9 mouse cellular contexts compared by ENCODE assay signal in genomic region chr7:79710130-79710607, GRCm38 (mm10). TPM values are rescaled to one million over a fixed set of nuclear protein-coding genes. Genes with fewer than 3 reads are reported as not detected.
DNase-seq lines count a peak whose midpoint lies in the region; ATAC-seq and TF ChIP-seq lines count a peak whose summit lies in the region.
"Had no signal": no experiment of that assay in that cellular context is flagged by ENCODE, and none has a peak within 500 bp of the region (broad histone marks: within the 10 kb centered on the region; RNA-seq: fewer than 3 reads in every experiment).

No protein-coding gene starts in this region.

- H3K9me3 ChIP-seq in hindbrain, postnatal 0 days (ENCODE audit: low read length) = no peaks in the 10 kb centered on the region
- H3K9me3 ChIP-seq in liver, embryonic 13.5 days (replicated peaks) = no peaks in the 10 kb centered on the region

- H3K9ac ChIP-seq in hindbrain, postnatal 0 days (replicated peaks; ENCODE audit: low read length) = peak overlapping the region; percentile 61
- peak overlapping the region; percentile 11; the same call in 1 of the 2 replicates for H3K9ac ChIP-seq in liver, embryonic 13.5 days

- peak; percentile 93 for ATAC-seq in hindbrain, postnatal 0 days
- no peak for ATAC-seq in liver, embryonic 13.5 days (ENCODE audit: low read depth)

- no peaks in the 10 kb centered on the region for H3K36me3 ChIP-seq in kidney, adult 2 months (ENCODE audit: control insufficient read depth, insufficient read depth, low read length)
- no peaks in the 10 kb centered on the region for H3K36me3 ChIP-seq in hindbrain, postnatal 0 days (ENCODE audit: insufficient read depth, low read length)
- no peaks in the 10 kb centered on the region for H3K36me3 ChIP-seq in liver, embryonic 13.5 days

- no peak for TF ChIP-seq CTCF in kidney, adult 2 months (conservative IDR thresholded peaks at IDR 0.05; ENCODE audit: insufficient read depth, insufficient read length, low read depth, low read length)
- 0 out of 2 replicates have a peak, but pooled peaks have one; percentile 4 for TF ChIP-seq CTCF in embryonic fibroblast, embryonic 13.5 days (IDR thresholded peaks at IDR 0.05; ENCODE audit: borderline replicate concordance, insufficient read depth, low read length)
- TF ChIP-seq CTCF in hindbrain, postnatal 0 days (IDR thresholded peaks at IDR 0.05; ENCODE audit: low read depth) = peak; percentile 24; the same call in 1 of the 2 replicates

- H3K27ac ChIP-seq in kidney, adult 2 months (ENCODE audit: insufficient read depth, low read depth, low read length) = no peak overlapping the region
- no peak overlapping the region for H3K27ac ChIP-seq in embryonic fibroblast, embryonic 13.5 days (ENCODE audit: insufficient read depth, low read length)
- H3K27ac ChIP-seq in hindbrain, postnatal 0 days = peak overlapping the region; percentile 59
- H3K27ac ChIP-seq in liver, embryonic 13.5 days = no peak overlapping the region
- H3K27ac ChIP-seq: macrophage had no signal

- 0 out of 2 replicates have a peak, but pooled peaks cover 3% of the 10 kb centered on the region for H3K4me1 ChIP-seq in kidney, adult 2 months (ENCODE audit: control insufficient read depth, insufficient read depth, low read length)
- no peaks in the 10 kb centered on the region; the same call in 1 of the 2 replicates for H3K4me1 ChIP-seq in embryonic fibroblast, embryonic 13.5 days (ENCODE audit: control insufficient read depth, insufficient read depth, low read length)
- no peaks in the 10 kb centered on the region for H3K4me1 ChIP-seq in hindbrain, postnatal 0 days (ENCODE audit: insufficient read depth, low read length)
- H3K4me1 ChIP-seq in liver, embryonic 13.5 days (replicated peaks) = peaks cover 9% of the 10 kb centered on the region

- no peaks in the 10 kb centered on the region for H3K27me3 ChIP-seq in kidney, adult 2 months (replicated peaks; ENCODE audit: control insufficient read depth, insufficient read depth, low read length)
- no peaks in the 10 kb centered on the region for H3K27me3 ChIP-seq in hindbrain, postnatal 0 days (ENCODE audit: insufficient read depth, low read length)
- H3K27me3 ChIP-seq in liver, embryonic 13.5 days = peaks cover 49% of the 10 kb centered on the region

- intact Hi-C loops in gastrocnemius, postnatal 14 days (cut with DNase I; ENCODE audit: low total_unique reads) = no loop called here

- WGBS in kidney, adult 2 months = 14% methylated on average over 55 of the region's 55 CpGs
- 3% methylated on average over 52 of the region's 55 CpGs for WGBS in hindbrain, postnatal 0 days
- 3% methylated on average over 55 of the region's 55 CpGs for WGBS in liver, embryonic 13.5 days (ENCODE audit: insufficient replicate concordance)

- no peak for TF ChIP-seq POLR2A in kidney, adult 2 months (IDR thresholded peaks at IDR 0.05; ENCODE audit: low read depth, low read length)
- TF ChIP-seq POLR2A in embryonic fibroblast, embryonic 13.5 days (IDR thresholded peaks at IDR 0.05; ENCODE audit: low read depth, low read length) = no peak

- H3K4me2 ChIP-seq in hindbrain, postnatal 0 days (ENCODE audit: low read depth, low read length) = peak overlapping the region; percentile 65
- peak overlapping the region; percentile 59 for H3K4me2 ChIP-seq in liver, embryonic 13.5 days

- DNase-seq in kidney, adult 2 months = no peak
- DNase-seq in kidney, adult 8-10 months = no peak
- DNase-seq in brain, embryonic 18.5 days (ENCODE audit: low read depth, low spot score) = peak; percentile 45
- DNase-seq in hindbrain, postnatal 0 days (ENCODE audit: low spot score) = peak; percentile 92
- DNase-seq in liver, embryonic 13.5 days = no peak
- DNase-seq in right cerebral cortex, postnatal 14 days = peak; percentile 76
- no peak for DNase-seq in gastrocnemius, postnatal 14 days

- peak overlapping the region; percentile 22; the same call in 1 of the 2 replicates for H3K4me3 ChIP-seq in kidney, adult 2 months (ENCODE audit: insufficient read depth, low read depth, low read length)
- no peak overlapping the region for H3K4me3 ChIP-seq in embryonic fibroblast, embryonic 13.5 days (ENCODE audit: insufficient read depth, low read length)
- H3K4me3 ChIP-seq in hindbrain, postnatal 0 days (ENCODE audit: low read length) = peak overlapping the region; percentile 37
- H3K4me3 ChIP-seq in liver, embryonic 13.5 days (replicated peaks) = peak overlapping the region; percentile 43

RNA-seq across cellular contexts. Expression of gene Kif7, which starts 5.4 kb away (rescaled TPM):
- polyA plus RNA-seq in kidney, adult 2 months (2012; rRNA removed) = 0.81 and 0.92 TPM in 2 replicates
- 3.5 and 5.3 TPM in 2 replicates for polyA plus RNA-seq in embryonic fibroblast, embryonic 13.5 days (2011; ENCODE audit: insufficient read length, low read depth, missing spikeins)
- total RNA-seq in hindbrain, postnatal 0 days (2014; rRNA removed) = 7.3 and 8.5 TPM in 2 replicates
- 1.9 and 2.3 TPM in 2 replicates for polyA plus RNA-seq in hindbrain, postnatal 0 days (2015; fragmentation: Nextera tagmentation; extraction: Ambion mirVana)
- 0.35 and 0.41 TPM in 2 replicates for polyA plus RNA-seq in liver, embryonic 13.5 days (2015; fragmentation: Nextera tagmentation; extraction: Ambion mirVana)
- total RNA-seq in gastrocnemius, postnatal 14 days (2021) = 1 to 10 TPM; 1.2 to 1.5 TPM

RNA-seq across cellular contexts. Expression of gene Plin1, which starts 22.5 kb away (rescaled TPM):
- polyA plus RNA-seq in kidney, adult 2 months (2012; rRNA removed) = 58.4 and 72.2 TPM in 2 replicates
- polyA plus RNA-seq in embryonic fibroblast, embryonic 13.5 days (2011; ENCODE audit: insufficient read length, low read depth, missing spikeins) = 0.23 TPM in 1 of 2 replicates, not detected in the other
- total RNA-seq in hindbrain, postnatal 0 days (2014; rRNA removed) = 0.21 and 7.3 TPM in 2 replicates
- polyA plus RNA-seq in hindbrain, postnatal 0 days (2015; fragmentation: Nextera tagmentation; extraction: Ambion mirVana) = 0.33 and 0.44 TPM in 2 replicates
- not detected in 2 replicates for polyA plus RNA-seq in liver, embryonic 13.5 days (2015; fragmentation: Nextera tagmentation; extraction: Ambion mirVana)
- total RNA-seq in gastrocnemius, postnatal 14 days (2021) = 1 to 10 TPM in 1 of 2 experiments, under 1 TPM in 1; 0.49 to 4.4 TPM
- polyA plus RNA-seq: macrophage had no signal

RNA-seq across cellular contexts. Expression of gene Pex11a, which starts 32.8 kb away (rescaled TPM):
- polyA plus RNA-seq in kidney, adult 2 months (2012; rRNA removed) = 40.6 and 41.0 TPM in 2 replicates
- 3.2 and 7.3 TPM in 2 replicates for polyA plus RNA-seq in embryonic fibroblast, embryonic 13.5 days (2011; ENCODE audit: insufficient read length, low read depth, missing spikeins)
- 2.9 and 3.2 TPM in 2 replicates for total RNA-seq in hindbrain, postnatal 0 days (2014; rRNA removed)
- 13.5 and 14.0 TPM in 2 replicates for polyA plus RNA-seq in hindbrain, postnatal 0 days (2015; fragmentation: Nextera tagmentation; extraction: Ambion mirVana)
- 1.6 and 1.9 TPM in 2 replicates for polyA plus RNA-seq in liver, embryonic 13.5 days (2015; fragmentation: Nextera tagmentation; extraction: Ambion mirVana)
- total RNA-seq in gastrocnemius, postnatal 14 days (2021) = 1 to 10 TPM; 4.9 to 5.4 TPM

RNA-seq across cellular contexts. Expression of gene Wdr93, which starts 32.8 kb away (rescaled TPM):
- 1.1 TPM in 2 replicates for polyA plus RNA-seq in kidney, adult 2 months (2012; rRNA removed)
- not detected in 2 replicates for polyA plus RNA-seq in embryonic fibroblast, embryonic 13.5 days (2011; ENCODE audit: insufficient read length, low read depth, missing spikeins)
- 0.54 and 1.3 TPM in 2 replicates for total RNA-seq in hindbrain, postnatal 0 days (2014; rRNA removed)
- polyA plus RNA-seq in hindbrain, postnatal 0 days (2015; fragmentation: Nextera tagmentation; extraction: Ambion mirVana) = 0.24 and 0.30 TPM in 2 replicates
- 0.08 and 0.12 TPM in 2 replicates for polyA plus RNA-seq in liver, embryonic 13.5 days (2015; fragmentation: Nextera tagmentation; extraction: Ambion mirVana)
- total RNA-seq in gastrocnemius, postnatal 14 days (2021) = not detected

RNA-seq across cellular contexts. Expression of gene Ticrr, which starts 50.2 kb away (rescaled TPM):
- 0.03 and 0.11 TPM in 2 replicates for polyA plus RNA-seq in kidney, adult 2 months (2012; rRNA removed)
- polyA plus RNA-seq in embryonic fibroblast, embryonic 13.5 days (2011; ENCODE audit: insufficient read length, low read depth, missing spikeins) = 5.5 and 7.3 TPM in 2 replicates
- 8.7 and 8.8 TPM in 2 replicates for total RNA-seq in hindbrain, postnatal 0 days (2014; rRNA removed)
- 2.0 and 2.1 TPM in 2 replicates for polyA plus RNA-seq in hindbrain, postnatal 0 days (2015; fragmentation: Nextera tagmentation; extraction: Ambion mirVana)
- 5.3 and 7.1 TPM in 2 replicates for polyA plus RNA-seq in liver, embryonic 13.5 days (2015; fragmentation: Nextera tagmentation; extraction: Ambion mirVana)
- total RNA-seq in gastrocnemius, postnatal 14 days (2021) = under 1 TPM; 0.55 to 0.62 TPM

Comparison
In these comparisons a context has a peak if more than half of its experiments do, and no peak if none do; other contexts are left out.
1. DNase-seq: peak in brain, embryonic 18.5 days (single experiment), hindbrain, postnatal 0 days (single experiment) and right cerebral cortex, postnatal 14 days (single experiment); none in kidney, adult 2 months (single experiment), kidney, adult 8-10 months (0 of 2), liver, embryonic 13.5 days (single experiment) and gastrocnemius, postnatal 14 days (single experiment).
2. RNA of gene Plin1, which starts 22.5 kb away (polyA plus RNA-seq): 58.4 to 72.2 TPM in kidney, adult 2 months; 0.33 to 0.44 TPM in hindbrain, postnatal 0 days, 0.23 TPM in embryonic fibroblast, embryonic 13.5 days and not detected in liver, embryonic 13.5 days; every median in the first group is over 10 times any median in the second.